Mouse (Mus musculus) cerebellum, adult 9-11 months (tissue): ENCODE data around the gene Ehmt1.
A peak's percentile ranks its signal among the peaks of the same experiment; 100 is the strongest.

Source experiments
- DNase-seq: peaks from one replicate; pipeline ENCODE4 v3.0.0; 2022

Ehmt1 gene

GRCm38 (mm10) chr2:24787250-24787649, 132.2 kb downstream of the Ehmt1 start:
- DNase-seq = no peak

GRCm38 (mm10) chr2:24781253-24781652, 138.2 kb downstream of the Ehmt1 start:
- no peak for DNase-seq

DNA sequence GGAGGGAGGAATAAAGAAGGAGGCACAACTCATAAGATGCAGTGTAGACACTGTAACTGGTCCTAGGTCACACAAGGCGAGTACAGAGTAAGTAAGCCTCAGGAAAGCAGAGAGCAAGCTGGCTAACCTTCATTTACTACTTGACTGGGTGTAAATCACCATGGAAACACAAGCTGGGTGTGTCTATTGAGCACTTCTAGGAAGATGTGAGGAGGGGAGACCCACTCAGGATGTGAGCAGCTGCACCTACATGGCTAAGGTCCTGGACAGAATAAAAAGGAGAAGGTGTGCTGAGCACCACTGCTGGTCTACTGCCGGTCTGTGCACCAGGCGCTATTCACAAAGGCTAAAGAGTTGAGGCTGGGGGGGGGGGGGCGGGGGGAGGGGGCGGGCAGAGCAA, 142.6 kb downstream of the Ehmt1 start:
- DNase-seq = no peak

DNA sequence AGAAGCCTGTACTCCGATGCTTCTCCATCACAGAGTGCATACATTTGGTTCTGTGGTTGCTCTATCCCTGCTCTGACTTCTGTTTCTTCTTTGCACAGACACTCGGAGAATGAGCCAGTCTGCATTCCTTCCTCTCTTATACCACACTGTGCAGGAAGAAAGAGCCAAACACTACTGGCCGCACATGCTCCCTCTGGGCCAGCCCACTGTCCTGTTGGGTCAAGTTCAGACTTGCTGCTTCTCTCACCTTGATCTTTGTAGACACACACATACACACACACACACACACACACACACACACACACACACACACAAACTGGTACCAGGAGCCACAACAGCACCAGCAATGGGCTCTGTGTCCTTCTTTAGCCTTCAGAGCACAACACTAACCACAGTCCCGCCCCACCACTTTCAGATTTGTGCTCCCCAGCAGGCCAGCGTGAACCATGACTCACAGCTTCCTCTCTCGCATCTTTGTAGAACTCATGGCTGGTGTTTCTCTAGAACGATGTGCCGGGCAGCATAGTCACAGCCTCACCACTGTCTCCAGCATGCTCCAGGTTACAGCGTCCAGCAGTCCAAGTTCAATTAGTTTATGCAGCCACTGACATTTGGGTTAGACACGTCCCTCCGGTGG, 143.3 kb downstream of the Ehmt1 start:
- DNase-seq = no peak

DNA sequence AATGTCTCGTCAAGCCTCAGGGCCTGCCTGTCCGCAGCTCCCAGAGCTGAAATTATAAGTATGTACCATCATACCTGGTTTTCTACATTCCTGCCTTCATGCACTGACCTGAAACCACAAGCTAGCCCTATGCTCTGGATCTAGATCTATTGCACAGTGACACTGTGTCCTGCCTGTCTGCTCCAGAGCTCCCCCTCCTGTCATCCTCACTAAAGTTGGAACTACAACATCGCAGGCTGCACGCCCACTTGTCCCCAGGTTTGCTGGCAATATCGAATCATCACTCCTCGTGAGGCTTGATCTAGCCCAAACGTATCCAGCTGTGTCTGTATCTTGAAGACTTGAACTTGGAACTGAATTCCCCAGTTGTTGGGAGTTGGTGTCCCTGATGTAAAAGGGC, 144.6 kb downstream of the Ehmt1 start:
- no peak for DNase-seq

DNA sequence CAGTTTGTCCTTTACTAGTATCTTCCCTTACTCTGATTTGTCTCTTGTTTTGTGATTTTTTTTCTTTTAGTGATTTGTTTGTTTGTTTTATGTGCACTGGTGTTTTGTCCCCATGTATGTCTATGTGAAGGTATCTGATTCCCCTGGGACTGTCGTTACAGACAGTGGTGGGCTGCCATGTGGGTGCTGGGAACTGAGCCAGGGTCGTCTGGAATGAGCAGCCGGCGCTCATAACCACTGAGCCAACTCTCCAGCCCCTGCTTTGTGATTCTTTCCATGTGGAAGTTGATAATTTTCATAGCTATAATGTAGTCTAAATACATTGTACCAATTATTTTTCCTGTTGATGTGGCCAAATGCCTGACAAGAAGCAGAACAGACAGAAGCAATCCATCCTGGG, 148.6 kb downstream of the Ehmt1 start:
- DNase-seq = no peak

GRCm38 (mm10) chr2:24763115-24763557, 156.3 kb downstream of the Ehmt1 start, which contains the start of gene Cacna1b:
Gene Cacna1b, minus strand, starts transcription at chr2:24763152.
- DNase-seq = peak; percentile 94

GRCm38 (mm10) chr2:24762446-24762960, 156.9 kb downstream of the Ehmt1 start:
- peak; percentile 81 for DNase-seq

- DNase-seq = peak; percentile 85
Observed at GRCm38 (mm10) chr2:24761923-24762445, 157.4 kb downstream of the Ehmt1 start.

- peak; percentile 55 for DNase-seq
Observed at GRCm38 (mm10) chr2:24755276-24755675, 164.1 kb downstream of the Ehmt1 start.

- no peak for DNase-seq
Observed at GRCm38 (mm10) chr2:24752599-24752998, 166.8 kb downstream of the Ehmt1 start.

GRCm38 (mm10) chr2:24750051-24750450, 169.4 kb downstream of the Ehmt1 start:
- DNase-seq = no peak

- no peak for DNase-seq
Observed at GRCm38 (mm10) chr2:24747878-24748277, 171.5 kb downstream of the Ehmt1 start.
